Mouse (Mus musculus) cortical plate, adult 2 months (tissue): ENCODE data around the gene Adh1.

ENCODE experiments used
- CTCF ChIP-seq: fragments of 200-500 bp; IDR thresholded peaks from 2 replicates; pipeline ENCODE4 v1.5.1; 2011; ENCODE audit warnings: mild to moderate bottlenecking, control low read depth, low read length; ENCODE audit not compliant: insufficient read depth; ENCODE audit errors: extremely low read depth
- POLR2A ChIP-seq: fragments of 200-500 bp; IDR thresholded peaks from 2 replicates; pipeline ENCODE4 v1.6.1; 2011; ENCODE audit warnings: mild to moderate bottlenecking, low read length, control low read depth; ENCODE audit not compliant: insufficient read depth; ENCODE audit errors: extremely low read depth

DNA sequence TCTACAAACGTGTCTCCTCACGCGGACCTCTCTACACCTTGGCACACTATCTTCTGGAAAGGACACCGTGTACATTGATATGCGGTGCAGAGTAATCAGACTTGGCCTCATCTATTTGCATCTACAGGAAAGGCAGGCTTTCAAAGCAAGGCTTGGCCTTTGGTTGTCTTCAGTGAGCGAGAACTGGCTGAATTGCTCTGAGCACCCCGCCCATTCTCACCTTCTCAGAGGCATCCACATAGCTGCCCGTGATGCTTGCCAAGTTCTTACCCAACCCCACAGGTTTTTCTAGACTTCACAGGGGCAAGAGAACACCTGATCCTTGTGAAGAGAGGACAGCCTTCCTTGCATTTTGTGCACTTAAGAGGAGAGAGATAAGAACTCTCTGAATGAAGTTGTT lies 49.1 kb downstream of the Adh1 start:
- TF ChIP-seq CTCF (no peak), POLR2A (no peak)
